Mouse (Mus musculus) heart, embryonic 11.5 days (tissue): ENCODE results near the gene Dlgap4. TPM values are rescaled to one million over a fixed set of nuclear protein-coding genes. Genes with fewer than 3 reads are reported as not detected.
"Not testable (repeated sequence)": the region's sequence is repeated elsewhere in the genome, so short reads cannot be mapped to it uniquely, and the experiment has no call there.

Experiments used
- ATAC-seq: fragments of 200-750 bp; cut with Nextera tagmentation; replicated peaks from 2 replicates; pipeline ENCODE4 v1.8.0; 2017; ENCODE audit warnings: moderate library complexity; ENCODE audit not compliant: insufficient number of reproducible peaks, low FRiP score, low TSS enrichment
- H3K27ac ChIP-seq: fragments of 300-500 bp; sonication (generic); 2 replicates; pipeline ENCODE4 v1.5.1; 2014; ENCODE audit warnings: mild to moderate bottlenecking, low read depth, low read length
- H3K27me3 ChIP-seq: fragments of 300-500 bp; sonication (generic); 2 replicates; pipeline ENCODE4 v1.6.1; 2014; ENCODE audit warnings: mild to moderate bottlenecking, low read length, mixed read lengths; ENCODE audit not compliant: control insufficient read depth, insufficient read depth
- H3K36me3 ChIP-seq: fragments of 300-500 bp; sonication (generic); 2 replicates; pipeline ENCODE4 v1.6.1; 2014; ENCODE audit warnings: mild to moderate bottlenecking, low read length, moderate library complexity, mixed read lengths; ENCODE audit not compliant: control insufficient read depth, insufficient read depth
- H3K4me1 ChIP-seq: fragments of 300-500 bp; sonication (generic); 2 replicates; pipeline ENCODE4 v1.6.1; 2014; ENCODE audit warnings: low read length; ENCODE audit not compliant: control insufficient read depth, insufficient read depth
- H3K4me2 ChIP-seq: fragments of 300-500 bp; sonication (generic); 2 replicates; pipeline ENCODE4 v1.6.1; 2014; ENCODE audit warnings: mild to moderate bottlenecking, moderate library complexity
- H3K4me3 ChIP-seq: fragments of 300-500 bp; sonication (generic); 2 replicates; pipeline ENCODE4 v1.5.1; 2014; ENCODE audit warnings: low read depth, low read length
- H3K9ac ChIP-seq: fragments of 300-500 bp; sonication (generic); 2 replicates; pipeline ENCODE4 v1.6.1; 2014; ENCODE audit warnings: mild to moderate bottlenecking, low read depth, low read length, moderate library complexity
- H3K9me3 ChIP-seq: fragments of 300-500 bp; sonication (generic); replicated peaks from 2 replicates; pipeline ENCODE4 v1.6.1; 2016; ENCODE audit warnings: low read length; ENCODE audit not compliant: control insufficient read depth
- WGBS: fragments of 180-500 bp; shearing (Covaris S2); extraction: QIAGEN DNeasy Blood & Tissue Kit; methylation state at CpG from one replicate; pipeline ENCODE4 v1.1.7; 2014; ENCODE audit not compliant: insufficient replicate concordance; 5-methylcytosine and 5-hydroxymethylcytosine counted together
- polyA plus RNA-seq: library from polyadenylated mRNA; unstranded; fragments of >200 nt; fragmentation: Nextera tagmentation; extraction: Ambion mirVana; gene quantifications from 2 replicates; pipeline ENCODE4 v1.2.1, GENCODE M21; 2014

Dlgap4 gene
- polyA plus RNA-seq, 1 experiment from 2014 or later = 70.5 TPM

- Histone ChIP-seq H3K4me1 (peaks cover 18% of the 10 kb centered on the region), H3K27me3 (no peaks in the 10 kb centered on the region), H3K9ac (no peak overlapping the region), H3K27ac (no peak overlapping the region), H3K4me3 (no peak overlapping the region), H3K9me3 (peaks cover 6% of the 10 kb centered on the region; the same call in 1 of the 2 replicates), H3K36me3 (no peaks in the 10 kb centered on the region), H3K4me2 (no peak overlapping the region)
- ATAC-seq = no peak
- 48% methylated on average over 3 of the region's 3 CpGs for WGBS
These were observed 174.2 kb downstream of the Dlgap4 start for GRCm38 (mm10) chr2:156787776-156788105.

GRCm38 (mm10) chr2:156788836-156789235 lies 175.3 kb downstream of the Dlgap4 start:
- no peak overlapping the region for H3K27ac ChIP-seq
- H3K4me2 ChIP-seq = no peak overlapping the region
- H3K9ac ChIP-seq = no peak overlapping the region
- H3K27me3 ChIP-seq = no peaks in the 10 kb centered on the region
- H3K9me3 ChIP-seq = peaks cover 6% of the 10 kb centered on the region; the same call in 1 of the 2 replicates
- peaks cover 7% of the 10 kb centered on the region for H3K4me1 ChIP-seq
- H3K4me3 ChIP-seq = no peak overlapping the region
- no peaks in the 10 kb centered on the region for H3K36me3 ChIP-seq
- 74% methylated on average over 1 of the region's 1 CpGs for WGBS
- no peak for ATAC-seq

- no peak for ATAC-seq
- Histone ChIP-seq H3K4me3 (no peak overlapping the region), H3K4me2 (no peak overlapping the region), H3K9me3 (peaks cover 5% of the 10 kb centered on the region; the same call in 1 of the 2 replicates), H3K36me3 (no peaks in the 10 kb centered on the region), H3K9ac (no peak overlapping the region), H3K27me3 (no peaks in the 10 kb centered on the region), H3K27ac (no peak overlapping the region), H3K4me1 (no peaks in the 10 kb centered on the region)
- WGBS = 90% methylated on average over 1 of the region's 1 CpGs
These were observed 185.0 kb downstream of the Dlgap4 start for GRCm38 (mm10) chr2:156798516-156798915.

GRCm38 (mm10) chr2:156801045-156801444 lies 187.5 kb downstream of the Dlgap4 start:
- no peak for ATAC-seq
- WGBS = 61% methylated on average over 4 of the region's 4 CpGs
- no peak overlapping the region for H3K27ac ChIP-seq

GRCm38 (mm10) chr2:156802116-156802515 lies 188.6 kb downstream of the Dlgap4 start:
- H3K4me3 ChIP-seq, H3K27ac ChIP-seq, H3K9me3 ChIP-seq, H3K4me2 ChIP-seq, H3K9ac ChIP-seq, H3K36me3 ChIP-seq, ATAC-seq, H3K4me1 ChIP-seq, H3K27me3 ChIP-seq: not testable (repeated sequence)
- WGBS = 46% methylated on average over 9 of the region's 9 CpGs

More at GRCm38 (mm10) chr2:156801045-156801444, 187.5 kb downstream of the Dlgap4 start:
- no peaks in the 10 kb centered on the region for H3K27me3 ChIP-seq
- H3K4me1 ChIP-seq = no peaks in the 10 kb centered on the region
- H3K4me2 ChIP-seq = no peak overlapping the region
- H3K9ac ChIP-seq = no peak overlapping the region
- no peak overlapping the region for H3K4me3 ChIP-seq
- H3K9me3 ChIP-seq = peaks cover 5% of the 10 kb centered on the region; the same call in 1 of the 2 replicates
- H3K36me3 ChIP-seq = no peaks in the 10 kb centered on the region

- H3K4me3 ChIP-seq = no peak overlapping the region
- no peak for ATAC-seq
- H3K36me3 ChIP-seq = no peaks in the 10 kb centered on the region
- H3K9ac ChIP-seq = no peak overlapping the region
- no peaks in the 10 kb centered on the region for H3K27me3 ChIP-seq
- no peak overlapping the region for H3K27ac ChIP-seq
- no peaks in the 10 kb centered on the region for H3K4me1 ChIP-seq
- WGBS = 67% methylated on average over 4 of the region's 4 CpGs
- H3K9me3 ChIP-seq = no peaks in the 10 kb centered on the region
- H3K4me2 ChIP-seq = no peak overlapping the region
These were observed 190.3 kb downstream of the Dlgap4 start for GRCm38 (mm10) chr2:156803698-156804372.

GRCm38 (mm10) chr2:156804589-156804988 lies 191.1 kb downstream of the Dlgap4 start:
- Histone ChIP-seq H3K4me3 (no peak overlapping the region), H3K36me3 (no peaks in the 10 kb centered on the region), H3K4me2 (no peak overlapping the region), H3K9ac (no peak overlapping the region), H3K9me3 (no peaks in the 10 kb centered on the region), H3K4me1 (no peaks in the 10 kb centered on the region), H3K27me3 (no peaks in the 10 kb centered on the region), H3K27ac (no peak overlapping the region)
- ATAC-seq = no peak
- WGBS = 89% methylated on average over 4 of the region's 4 CpGs

- Histone ChIP-seq H3K36me3 (no peaks in the 10 kb centered on the region), H3K4me2 (no peak overlapping the region), H3K4me1 (no peaks in the 10 kb centered on the region), H3K9ac (no peak overlapping the region), H3K27me3 (no peaks in the 10 kb centered on the region), H3K9me3 (no peaks in the 10 kb centered on the region), H3K27ac (no peak overlapping the region), H3K4me3 (no peak overlapping the region)
- 60% methylated on average over 6 of the region's 6 CpGs for WGBS
- no peak for ATAC-seq
These were observed 193.4 kb downstream of the Dlgap4 start for GRCm38 (mm10) chr2:156806886-156807285.

GRCm38 (mm10) chr2:156809579-156809978 lies 196.1 kb downstream of the Dlgap4 start:
- H3K4me2 ChIP-seq = no peak overlapping the region
- H3K27ac ChIP-seq = no peak overlapping the region
- H3K9ac ChIP-seq = no peak overlapping the region
- 47% methylated on average over 2 of the region's 2 CpGs for WGBS
- no peak for ATAC-seq
- no peaks in the 10 kb centered on the region for H3K9me3 ChIP-seq
- 0 out of 2 replicates have a peak, but pooled peaks cover 4% of the 10 kb centered on the region for H3K4me1 ChIP-seq
- H3K27me3 ChIP-seq = no peaks in the 10 kb centered on the region
- H3K36me3 ChIP-seq = no peaks in the 10 kb centered on the region
- no peak overlapping the region for H3K4me3 ChIP-seq
